Mouse (Mus musculus) CD4-positive, CD25-positive, alpha-beta regulatory T cell, adult 4 months (primary cell): ENCODE data around the gene Slirp. TPM values are rescaled to one million over a fixed set of nuclear protein-coding genes. Genes with fewer than 3 reads are reported as not detected.
"Not testable (repeated sequence)": the region's sequence is repeated elsewhere in the genome, so short reads cannot be mapped to it uniquely, and the experiment has no call there.

Experiments
- ATAC-seq: one replicate; pipeline ENCODE4 v1.8.0; 2017
- polyA plus RNA-seq, 2 experiments: library from polyadenylated mRNA; unstranded; fragments of 100-300 nt; shearing (Covaris generic); gene quantifications; one replicate each; pipeline ENCODE4 v1.2.1; 2017

Gene Slirp
- polyA plus RNA-seq, 2 experiments from 2014 or later = 63.8 to 113 TPM

- ATAC-seq = no peak
Measured at GRCm38 (mm10) chr12:87428885-87429284, 14.8 kb upstream of the Slirp start.

DNA sequence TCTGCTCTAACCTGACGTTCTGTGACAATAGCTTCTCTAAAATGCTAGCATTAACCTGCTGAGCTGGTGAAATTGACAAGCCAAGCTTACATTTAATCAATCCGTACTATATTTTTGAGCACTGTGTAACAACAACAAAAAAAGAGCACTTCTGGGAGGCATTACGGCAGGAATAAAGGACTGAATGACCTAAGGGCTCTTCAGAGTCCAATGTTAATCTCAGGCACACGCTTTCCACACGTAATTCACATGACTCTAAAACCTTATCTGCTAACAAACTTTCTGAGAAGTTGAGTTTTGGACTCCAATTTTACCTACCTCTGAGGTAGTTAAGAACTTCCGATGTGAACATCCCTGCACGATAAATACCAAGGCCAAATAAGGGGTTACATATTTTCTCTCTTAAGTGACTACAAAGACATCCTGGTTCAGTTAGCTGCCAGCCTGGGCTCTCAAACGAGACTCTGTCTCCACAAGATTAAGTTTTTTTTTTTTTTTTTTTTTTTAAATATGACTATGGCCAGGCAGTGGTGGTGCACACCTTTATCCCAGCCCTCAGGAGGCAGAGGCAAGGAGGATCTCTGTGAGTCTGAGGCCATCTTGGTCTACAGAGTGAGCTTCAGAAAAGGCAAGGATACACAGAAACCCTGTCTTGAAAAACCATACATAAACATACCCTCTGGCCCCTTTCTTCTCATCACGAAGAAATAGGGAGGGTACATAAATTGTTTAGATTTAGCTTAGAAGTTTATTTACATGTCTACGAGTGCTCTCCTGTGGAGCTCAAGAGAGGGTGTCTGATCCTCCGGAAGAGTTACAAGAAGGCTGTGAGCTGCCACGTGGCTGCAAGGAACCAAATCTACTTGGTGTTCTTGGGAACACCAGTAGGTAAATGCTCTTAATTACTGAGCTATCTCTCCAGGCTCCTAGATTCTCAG lies 1.2 kb upstream of the Slirp start:
- ATAC-seq = no peak

DNA sequence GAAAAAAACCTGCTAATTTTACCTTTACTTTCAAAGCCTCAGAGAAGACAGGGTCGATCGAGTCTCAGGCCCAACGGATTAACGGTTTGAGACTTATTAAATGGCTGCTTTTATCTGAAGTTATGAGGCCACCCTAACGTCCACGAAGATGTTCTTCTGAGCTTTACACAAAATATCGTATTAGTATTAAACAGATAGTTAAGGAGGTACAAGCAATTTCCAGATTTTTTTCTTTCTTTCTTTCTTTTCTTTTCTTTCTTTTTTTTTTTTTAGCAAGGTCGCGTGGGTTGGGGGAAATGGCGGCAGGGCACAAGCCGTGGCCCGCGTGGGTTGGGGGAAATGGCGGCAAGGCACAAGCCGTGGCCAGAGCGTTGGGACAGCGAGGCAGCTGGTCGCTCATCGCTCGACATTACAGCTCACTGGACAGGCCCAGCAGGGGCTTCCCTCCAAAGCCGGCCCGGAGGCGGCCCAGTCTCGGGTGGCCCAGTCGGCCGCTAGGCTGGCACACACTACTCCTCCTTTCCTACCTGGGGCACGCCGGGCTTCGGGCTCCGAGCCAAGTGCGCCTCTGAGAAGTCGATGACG lies 489 bp upstream of the Slirp start:
- ATAC-seq = peak; percentile 61

GRCm38 (mm10) chr12:87444211-87444610 lies 515 bp downstream of the Slirp start:
- no peak for ATAC-seq

DNA sequence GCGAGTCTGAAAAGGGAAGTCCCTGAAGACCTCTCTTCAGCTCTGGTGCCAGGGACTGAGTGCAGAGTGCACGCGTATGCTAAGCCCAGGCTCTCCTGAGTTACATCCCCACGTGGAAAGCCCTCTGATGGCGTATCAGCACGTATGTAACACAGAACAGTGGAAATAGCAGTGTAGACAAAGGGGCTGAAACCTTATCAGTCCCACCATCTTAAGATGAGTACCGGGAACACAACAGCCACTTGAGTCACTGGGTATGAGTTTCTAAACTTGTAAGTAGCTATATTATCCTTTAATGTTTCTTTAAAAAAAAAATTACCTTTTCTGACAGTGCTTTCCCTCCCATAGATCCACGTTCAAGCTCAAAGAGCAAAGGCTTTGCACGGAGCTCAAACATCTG lies 5.8 kb downstream of the Slirp start:
- no peak for ATAC-seq

DNA sequence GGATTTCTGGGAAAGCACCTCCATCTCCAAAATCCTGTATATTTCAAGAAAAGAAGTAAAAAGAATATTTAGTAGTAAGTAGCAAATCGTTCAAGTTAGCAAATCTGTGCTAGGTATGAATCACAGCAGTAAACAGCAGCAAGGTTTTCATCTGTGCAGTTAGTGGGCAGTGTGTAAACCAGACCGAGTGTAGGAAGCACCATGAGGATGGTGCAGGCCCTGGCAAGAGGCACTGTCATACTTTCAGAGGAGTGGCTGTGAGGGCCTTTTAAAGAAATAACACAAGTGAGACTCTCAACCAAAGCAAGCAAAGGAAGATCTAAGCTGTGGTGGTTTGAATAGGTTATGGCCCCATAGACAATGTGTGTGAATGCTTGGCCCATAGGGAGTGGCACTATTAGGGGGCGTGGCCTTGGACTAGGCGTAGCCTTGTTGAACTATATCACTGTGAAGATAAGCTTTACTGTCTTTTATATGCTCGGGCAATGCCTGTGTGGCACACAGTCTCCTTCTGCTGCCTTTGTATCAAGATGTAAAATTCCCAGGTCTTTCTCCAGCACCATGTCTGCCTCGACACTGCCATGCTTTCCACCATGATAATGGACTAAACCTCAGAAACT lies 21.1 kb downstream of the Slirp start:
- no peak for ATAC-seq

- peak; percentile 29 for ATAC-seq
Measured at GRCm38 (mm10) chr12:87470263-87471136, 26.8 kb downstream of the Slirp start.

DNA sequence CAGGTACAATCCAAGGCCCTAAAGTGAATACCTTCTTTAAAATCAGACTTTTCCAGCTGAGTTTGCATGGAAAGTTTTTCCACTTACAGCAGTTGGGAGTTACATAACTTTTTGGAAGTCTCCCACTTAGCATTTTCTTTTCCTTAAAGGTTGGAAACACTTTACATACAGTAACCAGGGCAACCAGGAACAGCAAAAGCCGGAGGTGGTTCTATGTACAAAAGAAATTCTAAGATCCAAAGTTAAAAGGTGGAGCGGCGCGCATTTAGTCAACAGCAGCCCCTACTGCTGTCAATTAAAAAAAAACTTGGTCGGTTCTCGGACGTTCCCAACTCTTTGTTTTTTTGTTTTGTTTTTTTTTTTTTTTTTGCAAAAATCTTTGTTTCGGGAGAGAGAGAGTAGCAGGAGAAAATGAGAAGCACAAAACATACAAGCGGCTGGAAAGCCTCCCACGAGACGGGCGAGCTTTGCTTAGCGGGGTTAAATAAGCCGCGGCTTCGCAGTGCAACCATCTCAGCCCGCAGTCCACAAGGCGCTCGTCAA lies 27.8 kb downstream of the Slirp start:
- ATAC-seq = no peak

DNA sequence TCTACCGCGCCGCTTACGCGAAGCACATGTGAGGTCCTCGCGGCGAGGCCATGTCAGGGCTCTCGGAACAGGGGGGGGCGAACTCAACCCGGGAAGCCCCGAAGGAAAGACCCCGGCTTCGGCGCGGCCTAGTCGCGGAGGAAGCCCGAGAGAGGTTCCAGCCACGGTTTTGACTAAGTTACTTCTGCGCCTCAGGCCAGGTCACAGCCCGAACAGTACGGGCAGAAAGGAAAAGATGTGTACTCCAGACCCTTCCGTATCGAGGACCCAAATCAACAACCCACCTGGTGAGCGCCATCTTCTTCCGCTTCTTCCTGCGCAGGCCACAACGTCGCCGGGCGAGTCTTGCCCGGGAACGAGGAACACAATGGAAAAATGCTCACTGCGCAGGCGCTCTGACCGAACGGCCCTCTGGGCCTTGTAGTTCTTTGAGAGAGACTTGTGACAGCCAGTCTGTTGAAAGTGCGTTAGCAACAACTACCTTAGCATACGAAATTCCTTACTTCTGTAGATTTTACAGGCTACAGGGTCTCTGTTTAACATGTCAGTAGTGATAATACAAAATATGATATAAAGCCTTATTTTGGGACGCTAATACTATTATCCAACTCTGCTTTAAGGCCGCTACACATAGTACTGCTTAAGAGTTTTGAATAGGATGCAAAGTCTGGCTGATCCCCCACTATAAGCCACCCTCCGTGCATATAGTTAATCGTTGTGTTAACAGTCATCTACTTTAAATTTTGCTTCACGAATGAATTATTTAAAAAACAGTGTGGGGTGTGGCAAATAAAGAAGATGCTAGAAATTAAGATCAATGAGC lies 28.5 kb downstream of the Slirp start, which contains the start of gene Snw1:
Gene Snw1, minus strand, starts transcription at position 311 of the 823 bp plus-strand sequence.
- peak; percentile 95 for ATAC-seq

DNA sequence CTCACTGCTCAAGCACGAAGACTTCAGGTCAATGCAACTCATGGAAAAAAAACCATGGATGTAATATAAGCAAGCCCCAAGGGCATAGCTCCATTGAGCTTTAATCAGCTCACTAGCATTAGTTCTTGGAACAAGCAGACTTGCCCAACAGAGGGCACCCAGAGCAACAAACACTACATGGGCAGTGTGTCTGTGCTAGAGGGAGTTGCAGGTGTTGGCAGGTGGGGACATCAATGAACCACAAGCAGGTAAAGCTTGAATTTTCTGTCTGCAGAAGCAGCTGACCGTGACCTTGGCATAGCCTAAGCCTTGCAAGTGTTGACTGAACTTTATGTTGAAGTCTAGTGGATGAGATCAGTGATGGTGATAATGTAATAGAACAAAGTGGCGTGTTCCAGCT lies 31.1 kb downstream of the Slirp start:
- no peak for ATAC-seq

GRCm38 (mm10) chr12:87482482-87482881 lies 38.8 kb downstream of the Slirp start:
- not testable (repeated sequence) for ATAC-seq

DNA sequence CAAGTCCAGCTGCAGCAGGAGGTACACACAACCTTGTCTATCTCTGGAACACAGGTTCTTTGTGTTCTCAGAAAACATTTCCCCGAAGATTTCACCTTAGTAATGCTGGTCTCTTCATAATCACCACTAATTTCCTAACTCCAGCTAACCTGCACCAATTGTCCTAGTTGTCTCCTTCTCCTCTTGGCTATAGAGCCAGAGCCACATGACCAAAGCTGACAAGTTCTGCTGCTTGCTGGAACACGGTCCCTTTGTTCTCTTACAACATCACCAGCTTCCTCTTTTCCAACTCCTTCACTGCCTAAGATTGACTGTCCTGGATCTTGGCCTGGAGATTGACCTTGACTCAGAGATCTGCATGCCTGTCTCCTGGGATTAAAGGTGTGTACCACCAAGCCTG lies 45.0 kb downstream of the Slirp start:
- not testable (repeated sequence) for ATAC-seq

DNA sequence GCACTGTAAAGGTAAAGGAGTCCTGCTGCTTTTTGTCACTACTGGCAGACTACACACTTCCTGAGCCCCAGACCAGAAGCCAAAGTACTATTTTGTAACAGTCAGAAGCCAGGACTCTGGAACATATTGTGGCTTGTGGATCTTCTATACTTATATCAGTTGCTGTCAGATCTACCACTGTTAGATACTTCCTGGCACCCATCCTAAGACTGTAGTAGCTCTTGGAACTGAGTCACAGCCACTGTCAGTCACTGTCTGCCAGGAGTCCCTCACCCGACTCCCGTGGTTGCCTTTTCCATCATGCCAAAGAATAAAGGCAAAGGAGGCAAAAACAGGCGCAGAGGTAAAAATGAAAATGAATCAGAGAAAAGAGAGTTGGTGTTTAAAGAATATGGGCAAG lies 50.7 kb downstream of the Slirp start, which contains the start of gene Gm5788:
Gene Gm5788, plus strand, starts transcription at position 301 of the 400 bp plus-strand sequence.
- ATAC-seq = not testable (repeated sequence)

Other genes starting within 250 kb of the Slirp start
- 1 to 10 TPM in 1 of 2 experiments, not detected in 1; 5.3 TPM for gene Samd15, start 244.2 kb upstream of the Slirp start, polyA plus RNA-seq
- gene Tmed8, start 243.4 kb upstream of the Slirp start, polyA plus RNA-seq = 1 to 10 TPM; 2.2 to 3.4 TPM
- gene Noxred1, start 205.2 kb upstream of the Slirp start, polyA plus RNA-seq = 1 to 10 TPM in 1 of 2 experiments, under 1 TPM in 1; 0.73 to 1.5 TPM
- gene Vipas39, start 177.6 kb upstream of the Slirp start, polyA plus RNA-seq = 10 to 100 TPM; 42.1 to 55.2 TPM
- gene Ahsa1, start 177.4 kb upstream of the Slirp start, polyA plus RNA-seq = 100 to 1,000 TPM; 146 to 154 TPM
- not detected for gene Ism2, start 144.2 kb upstream of the Slirp start, polyA plus RNA-seq
- gene Sptlc2, start 55.5 kb upstream of the Slirp start, polyA plus RNA-seq = 10 to 100 TPM; 56.8 to 71.9 TPM
- 10 to 100 TPM; 63.6 to 82.0 TPM for gene Alkbh1, start 121 bp downstream of the Slirp start, polyA plus RNA-seq
- 100 to 1,000 TPM; 245 TPM for gene Snw1, start 28.4 kb downstream of the Slirp start, polyA plus RNA-seq
- not detected for gene Gm5788, start 50.8 kb downstream of the Slirp start, polyA plus RNA-seq
- not detected for gene Gm8300, start 70.4 kb downstream of the Slirp start, polyA plus RNA-seq
- gene Oog1, start 158.8 kb downstream of the Slirp start, polyA plus RNA-seq = not detected
- gene Gm4027, start 175.0 kb downstream of the Slirp start, polyA plus RNA-seq = not detected
- gene Gm16381, start 200.7 kb downstream of the Slirp start, polyA plus RNA-seq = not detected